Mouse (Mus musculus) E14TG2a.4 (cell line): Measurements from ENCODE around the gene Tut1.

Source experiments
- CTCF ChIP-seq: conservative IDR thresholded peaks from 2 replicates; pipeline ENCODE4 v1.5.1; 2014; ENCODE audit warnings: low read length
- POU5F1 ChIP-seq: IDR thresholded peaks from 2 replicates; pipeline ENCODE4 v1.6.1; 2014; ENCODE audit warnings: low read length, borderline replicate concordance

GRCm38 (mm10) chr19:8993625-8993912 lies 39.9 kb downstream of the Tut1 start:
- TF ChIP-seq POU5F1 (no peak), CTCF (no peak)
